Mouse (Mus musculus) G1E (cell line): ENCODE data around the gene Raly.

Experiments
- CTCF ChIP-seq: IDR thresholded peaks from 2 replicates; pipeline ENCODE4 v1.5.1; 2012; ENCODE audit warnings: low read depth, low read length, inconsistent platforms, mixed read lengths
- GATA1 ChIP-seq: IDR thresholded peaks from 2 replicates; pipeline ENCODE4 v1.6.1; 2012; ENCODE audit warnings: borderline replicate concordance, low read length, inconsistent platforms, mixed read lengths
- GATA2 ChIP-seq: IDR thresholded peaks from 2 replicates; pipeline ENCODE4 v1.6.1; 2012; ENCODE audit warnings: low read depth, low read length, inconsistent platforms, borderline replicate concordance
- TAL1 ChIP-seq: conservative IDR thresholded peaks from 2 replicates; pipeline ENCODE4 v1.6.1; 2012; ENCODE audit warnings: low read depth, low read length, inconsistent platforms, mixed read lengths

- TF ChIP-seq TAL1 (no peak), CTCF (no peak), GATA1 (no peak), GATA2 (no peak)
These were observed 26.9 kb downstream of the Raly start for GRCm38 (mm10) chr2:154817788-154818187.
